Mouse (Mus musculus) lung, postnatal 0 days (tissue): Measurements from ENCODE around the gene Slc25a16. TPM values are rescaled to one million over a fixed set of nuclear protein-coding genes. Genes with fewer than 3 reads are reported as not detected.

ENCODE experiments used
- ATAC-seq: fragments of 200-750 bp; cut with Nextera tagmentation; 2 replicates; pipeline ENCODE4 v1.8.0; 2017; ENCODE audit warnings: moderate library complexity
- DNase-seq: peaks from one replicate; pipeline ENCODE4 v3.0.0-alpha.2; 2016; ENCODE audit warnings: low spot score
- H3K27ac ChIP-seq: fragments of 300-500 bp; sonication (generic); 2 replicates; pipeline ENCODE4 v1.5.1; 2014; ENCODE audit warnings: antibody characterized with exemption, mild to moderate bottlenecking, low read length, mixed read lengths
- H3K27me3 ChIP-seq: fragments of 300-500 bp; sonication (generic); replicated peaks from 2 replicates; pipeline ENCODE4 v1.6.1; 2014; ENCODE audit warnings: low read length, mixed read lengths; ENCODE audit not compliant: insufficient read depth
- H3K36me3 ChIP-seq: fragments of 300-500 bp; sonication (generic); 2 replicates; pipeline ENCODE4 v1.6.1; 2014; ENCODE audit warnings: low read length, mixed read lengths; ENCODE audit not compliant: insufficient read depth
- H3K4me1 ChIP-seq: fragments of 300-500 bp; sonication (generic); 2 replicates; pipeline ENCODE4 v1.6.1; 2014; ENCODE audit warnings: antibody characterized with exemption, low read depth, low read length, mixed read lengths; ENCODE audit not compliant: insufficient read depth
- H3K4me2 ChIP-seq: fragments of 300-500 bp; sonication (generic); replicated peaks from 2 replicates; pipeline ENCODE4 v1.6.1; 2014; ENCODE audit warnings: low read depth, mild to moderate bottlenecking, low read length, moderate library complexity, mixed read lengths
- H3K4me3 ChIP-seq: fragments of 300-500 bp; sonication (generic); 2 replicates; pipeline ENCODE4 v1.5.1; 2014; ENCODE audit warnings: low read depth, low read length
- H3K9ac ChIP-seq: fragments of 300-500 bp; sonication (generic); replicated peaks from 2 replicates; pipeline ENCODE4 v1.6.1; 2014; ENCODE audit warnings: low read depth, mild to moderate bottlenecking
- H3K9me3 ChIP-seq: fragments of 300-500 bp; sonication (generic); 2 replicates; pipeline ENCODE4 v1.6.1; 2016; ENCODE audit warnings: low read length, mixed read lengths
- CTCF ChIP-seq: IDR thresholded peaks from 2 replicates; pipeline ENCODE4 v1.5.1; 2016; ENCODE audit warnings: antibody characterized with exemption, mild to moderate bottlenecking
- EP300 ChIP-seq: IDR thresholded peaks from 2 replicates; pipeline ENCODE4 v1.6.1; 2016; ENCODE audit warnings: antibody characterized with exemption, mild to moderate bottlenecking, control low read depth
- WGBS: fragments of 180-500 bp; shearing (Covaris S2); extraction: QIAGEN DNeasy Blood & Tissue Kit; methylation state at CpG from one replicate; pipeline ENCODE4 v1.1.7; 2014; 5-methylcytosine and 5-hydroxymethylcytosine counted together
- polyA plus RNA-seq: library from polyadenylated mRNA; unstranded; fragments of >200 nt; fragmentation: Nextera tagmentation; extraction: Ambion mirVana; gene quantifications from 2 replicates; pipeline ENCODE4 v1.2.1, GENCODE M21; 2015

The Slc25a16 gene
- polyA plus RNA-seq, 1 experiment from 2014 or later = 24.0 TPM

- 58% methylated on average over 3 of the region's 3 CpGs for WGBS
- H3K4me1 ChIP-seq = 0 out of 2 replicates have a peak, but pooled peaks cover under 1% of the 10 kb centered on the region
- no peak for TF ChIP-seq CTCF
- TF ChIP-seq EP300 = no peak
- H3K27ac ChIP-seq = no peak overlapping the region
- H3K27me3 ChIP-seq = no peaks in the 10 kb centered on the region
- H3K9ac ChIP-seq = no peak overlapping the region
- H3K36me3 ChIP-seq = no peaks in the 10 kb centered on the region
- H3K4me3 ChIP-seq = no peak overlapping the region
- ATAC-seq = no peak
- no peak for DNase-seq
- no peak overlapping the region for H3K4me2 ChIP-seq
- H3K9me3 ChIP-seq = no peaks in the 10 kb centered on the region
These were observed 1.4 kb upstream of the Slc25a16 start for GRCm38 (mm10) chr10:62918985-62919384.

GRCm38 (mm10) chr10:62920766-62921156 is 328 bp downstream of the Slc25a16 start:
- H3K36me3 ChIP-seq = no peaks in the 10 kb centered on the region
- under 1% methylated on average over 29 of the region's 29 CpGs for WGBS
- no peak for TF ChIP-seq CTCF
- TF ChIP-seq EP300 = no peak
- H3K4me1 ChIP-seq = 0 out of 2 replicates have a peak, but pooled peaks cover 3% of the 10 kb centered on the region
- ATAC-seq (peak; percentile 78), DNase-seq (no peak)
- no peaks in the 10 kb centered on the region for H3K27me3 ChIP-seq
- H3K9ac ChIP-seq = peak overlapping the region; percentile 89
- H3K9me3 ChIP-seq = no peaks in the 10 kb centered on the region
- H3K27ac ChIP-seq = peak overlapping the region; percentile 94
- H3K4me3 ChIP-seq = peak overlapping the region; percentile 96
- peak overlapping the region; percentile 84 for H3K4me2 ChIP-seq

- no peak for TF ChIP-seq EP300
These were observed 3.7 kb downstream of the Slc25a16 start for GRCm38 (mm10) chr10:62924096-62924635.

GRCm38 (mm10) chr10:62932381-62932780 is 11.9 kb downstream of the Slc25a16 start:
- WGBS = 92% methylated on average over 1 of the region's 1 CpGs
- TF ChIP-seq EP300 (no peak), CTCF (no peak)
- no peak overlapping the region for H3K27ac ChIP-seq
- H3K4me1 ChIP-seq = no peaks in the 10 kb centered on the region
- no peak overlapping the region for H3K4me2 ChIP-seq
- ATAC-seq (no peak), DNase-seq (no peak)
- no peak overlapping the region for H3K9ac ChIP-seq
- no peak overlapping the region for H3K4me3 ChIP-seq
- no peaks in the 10 kb centered on the region for H3K27me3 ChIP-seq
- H3K36me3 ChIP-seq = peaks cover 19% of the 10 kb centered on the region; the same call in 1 of the 2 replicates
- H3K9me3 ChIP-seq = no peaks in the 10 kb centered on the region

More at GRCm38 (mm10) chr10:62924096-62924635, 3.7 kb downstream of the Slc25a16 start:
- H3K9ac ChIP-seq = no peak overlapping the region
- no peaks in the 10 kb centered on the region for H3K27me3 ChIP-seq
- H3K4me1 ChIP-seq = 0 out of 2 replicates have a peak, but pooled peaks cover 3% of the 10 kb centered on the region
- no peak overlapping the region for H3K4me3 ChIP-seq
- H3K9me3 ChIP-seq = no peaks in the 10 kb centered on the region
- DNase-seq = peak; percentile 65
- WGBS = 70% methylated on average over 4 of the region's 4 CpGs
- H3K27ac ChIP-seq = no peak overlapping the region
- H3K36me3 ChIP-seq = peaks cover 5% of the 10 kb centered on the region; the same call in 1 of the 2 replicates
- H3K4me2 ChIP-seq = no peak overlapping the region
- ATAC-seq = no peak

GRCm38 (mm10) chr10:62944975-62945580 is 24.6 kb downstream of the Slc25a16 start:
- no peak for TF ChIP-seq CTCF
- TF ChIP-seq EP300 = no peak
- Histone ChIP-seq H3K9ac (no peak overlapping the region), H3K4me1 (no peaks in the 10 kb centered on the region), H3K27ac (no peak overlapping the region), H3K4me3 (no peak overlapping the region), H3K36me3 (peaks cover 9% of the 10 kb centered on the region; the same call in 1 of the 2 replicates), H3K4me2 (no peak overlapping the region), H3K27me3 (no peaks in the 10 kb centered on the region), H3K9me3 (no peaks in the 10 kb centered on the region)
- no peak for DNase-seq
- 77% methylated on average over 10 of the region's 10 CpGs for WGBS
- ATAC-seq = no peak

- H3K27ac ChIP-seq = peak within 1 kb of the TSS; percentile 57; the same call in 1 of the 2 replicates
- under 1% methylated on average over 48 of the region's 68 CpGs for WGBS
- H3K4me1 ChIP-seq = no peaks in the 10 kb centered on the region
- H3K9me3 ChIP-seq = no peaks in the 10 kb centered on the region
- peak within 1 kb of the TSS; percentile 46 for H3K9ac ChIP-seq
- peak within 1 kb of the TSS; percentile 87 for H3K4me2 ChIP-seq
- TF ChIP-seq CTCF (peak; percentile 52), EP300 (no peak)
- H3K4me3 ChIP-seq = peak within 1 kb of the TSS; percentile 57
- peaks cover 4% of the 10 kb centered on the region; the same call in 1 of the 2 replicates for H3K36me3 ChIP-seq
- H3K27me3 ChIP-seq = no peaks in the 10 kb centered on the region
- DNase-seq (peak; percentile 92), ATAC-seq (peak; percentile 94)
These were observed 26.5 kb downstream of the Slc25a16 start, which contains the start of gene Dna2 for GRCm38 (mm10) chr10:62946738-62947471. Gene Dna2 (plus strand): TSS chr10:62947026.
